Mouse (Mus musculus): ENCODE measurements around the gene Mief1.

GRCm38 (mm10) chr15:80257602-80258239 lies 23.9 kb downstream of the Mief1 start:
- TF ChIP-seq POLR2A (IDR thresholded peaks at IDR 0.05; ENCODE audit: low read depth, low read length): no peak
- no peak for TF ChIP-seq CTCF (IDR thresholded peaks at IDR 0.05; ENCODE audit: extremely low read depth, insufficient read length, insufficient replicate concordance, low read depth, low read length)
